Mouse (Mus musculus) layer of hippocampus, adult 8-10 months (tissue): ENCODE data around the gene Grb2. TPM values are rescaled to one million over a fixed set of nuclear protein-coding genes. Genes with fewer than 3 reads are reported as not detected.
"Not testable (repeated sequence)": the region's sequence is repeated elsewhere in the genome, so short reads cannot be mapped to it uniquely, and the experiment has no call there.

Experiments used
- DNase-seq, 2 experiments: peaks; one replicate each; pipeline ENCODE4 v3.0.0; 2022; ENCODE audit warnings: low spot score in 2 of 2
- total RNA-seq, 4 experiments: library from RNA; stranded (reverse); gene quantifications; 2 replicates each; pipeline ENCODE4 v1.2.4; 2022

Gene Grb2
- total RNA-seq, 4 experiments from 2014 or later = 179 to 220 (median 196) TPM

- peak; percentile 59 to 66 for DNase-seq
These were observed 58.7 kb downstream of the Grb2 start for GRCm38 (mm10) chr11:115649706-115650105.

- no peak for DNase-seq
These were observed 60.9 kb downstream of the Grb2 start for GRCm38 (mm10) chr11:115647459-115647858.

- DNase-seq = no peak
These were observed 62.0 kb downstream of the Grb2 start for GRCm38 (mm10) chr11:115646439-115646838.

GRCm38 (mm10) chr11:115645498-115645897 lies 62.9 kb downstream of the Grb2 start:
- not testable (repeated sequence) for DNase-seq

GRCm38 (mm10) chr11:115644308-115644707 lies 64.1 kb downstream of the Grb2 start:
- no peak for DNase-seq

- no peak for DNase-seq
These were observed 65.1 kb downstream of the Grb2 start for GRCm38 (mm10) chr11:115643265-115643664.

- DNase-seq = no peak
These were observed 65.7 kb downstream of the Grb2 start for GRCm38 (mm10) chr11:115642705-115643104.

- DNase-seq = no peak
These were observed 66.7 kb downstream of the Grb2 start for GRCm38 (mm10) chr11:115641664-115642036.

- no peak for DNase-seq
These were observed 67.3 kb downstream of the Grb2 start for GRCm38 (mm10) chr11:115640978-115641663.

GRCm38 (mm10) chr11:115640311-115640828 lies 68.0 kb downstream of the Grb2 start:
- no peak for DNase-seq

GRCm38 (mm10) chr11:115639540-115639939 lies 68.9 kb downstream of the Grb2 start:
- DNase-seq = no peak

- DNase-seq = no peak
These were observed 69.6 kb downstream of the Grb2 start for GRCm38 (mm10) chr11:115638498-115639409.

- no peak for DNase-seq
These were observed 71.4 kb downstream of the Grb2 start for GRCm38 (mm10) chr11:115636960-115637359.

- no peak for DNase-seq
These were observed 72.9 kb downstream of the Grb2 start for GRCm38 (mm10) chr11:115635484-115635883.

GRCm38 (mm10) chr11:115635041-115635440 lies 73.4 kb downstream of the Grb2 start:
- no peak for DNase-seq

- no peak for DNase-seq
These were observed 74.3 kb downstream of the Grb2 start for GRCm38 (mm10) chr11:115634109-115634508.

- DNase-seq = no peak
These were observed 75.5 kb downstream of the Grb2 start for GRCm38 (mm10) chr11:115632862-115633261.

- DNase-seq = no peak
These were observed 76.2 kb downstream of the Grb2 start for GRCm38 (mm10) chr11:115632247-115632646.

GRCm38 (mm10) chr11:115631505-115631890 lies 76.9 kb downstream of the Grb2 start:
- DNase-seq = no peak

- DNase-seq = no peak
These were observed 77.6 kb downstream of the Grb2 start for GRCm38 (mm10) chr11:115630532-115631504.
